Mouse (Mus musculus): ENCODE results near the gene Nell1. TPM values are rescaled to one million over a fixed set of nuclear protein-coding genes. Genes with fewer than 3 reads are reported as not detected.

The Nell1 gene
- polyA plus RNA-seq, 1 experiment from 2014 or later: 4.1 TPM

DNA sequence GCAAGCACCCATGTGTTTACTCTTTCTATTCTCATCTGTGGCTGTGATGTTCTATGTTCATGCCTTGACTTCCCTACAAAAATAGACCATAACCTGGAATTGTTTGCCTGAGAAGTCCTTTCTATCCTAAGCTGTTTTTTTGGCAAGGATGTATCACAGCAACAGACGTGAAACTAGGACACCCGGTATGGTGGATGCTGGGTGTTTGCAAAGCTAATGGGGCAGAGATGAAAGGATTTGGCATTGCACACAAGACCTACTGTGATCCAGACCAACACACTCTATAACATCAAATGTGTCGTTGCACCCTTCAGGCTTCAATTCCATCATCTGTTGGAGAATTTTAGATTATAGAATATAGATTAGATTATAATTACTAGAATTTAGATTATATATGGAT, 495.9 kb downstream of the Nell1 start:
- 86% methylated on average over 3 of the region's 3 CpGs for WGBS
- H3K36me3 ChIP-seq: no peaks in the 10 kb centered on the region
- ATAC-seq (ENCODE audit: insufficient number of reproducible peaks, insufficient read depth, low FRiP score, low TSS enrichment, low read depth): no peak

DNA sequence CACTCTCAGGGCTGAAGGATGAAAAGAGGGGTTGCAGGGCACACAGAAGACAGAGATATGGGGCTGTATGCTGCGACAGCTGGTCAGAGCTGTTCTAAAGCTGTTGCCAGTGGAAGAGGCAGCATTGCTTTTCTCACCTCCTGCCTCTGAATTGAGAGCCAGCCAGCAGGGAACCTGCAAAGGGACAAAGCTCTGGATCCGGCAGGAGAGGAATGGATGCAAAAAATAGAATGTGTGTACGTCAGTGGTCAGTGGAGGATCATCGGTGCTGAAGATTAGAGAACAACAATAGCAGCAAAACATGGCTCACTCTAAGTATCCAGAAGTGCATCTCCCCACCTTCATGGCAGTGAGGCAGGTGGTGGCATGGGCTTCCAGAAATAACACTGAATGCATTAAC, 507.3 kb downstream of the Nell1 start:
- H3K36me3 ChIP-seq: no peaks in the 10 kb centered on the region
- H3K4me1 ChIP-seq: no peaks in the 10 kb centered on the region
- no peaks in the 10 kb centered on the region for H3K27me3 ChIP-seq
- 79% methylated on average over 4 of the region's 4 CpGs for WGBS
- ATAC-seq (ENCODE audit: insufficient number of reproducible peaks, insufficient read depth, low FRiP score, low TSS enrichment, low read depth): no peak
- H3K4me2 ChIP-seq: no peak overlapping the region
- no peak overlapping the region for H3K27ac ChIP-seq
- H3K9me3 ChIP-seq: no peaks in the 10 kb centered on the region
- H3K4me3 ChIP-seq: no peak overlapping the region
- no peak overlapping the region for H3K9ac ChIP-seq

More for the DNA sequence above, 495.9 kb downstream of the Nell1 start:
- Histone ChIP-seq H3K27me3 (no peaks in the 10 kb centered on the region), H3K4me1 (no peaks in the 10 kb centered on the region), H3K4me3 (no peak overlapping the region), H3K9ac (no peak overlapping the region), H3K9me3 (no peaks in the 10 kb centered on the region), H3K27ac (no peak overlapping the region), H3K4me2 (no peak overlapping the region)

DNA sequence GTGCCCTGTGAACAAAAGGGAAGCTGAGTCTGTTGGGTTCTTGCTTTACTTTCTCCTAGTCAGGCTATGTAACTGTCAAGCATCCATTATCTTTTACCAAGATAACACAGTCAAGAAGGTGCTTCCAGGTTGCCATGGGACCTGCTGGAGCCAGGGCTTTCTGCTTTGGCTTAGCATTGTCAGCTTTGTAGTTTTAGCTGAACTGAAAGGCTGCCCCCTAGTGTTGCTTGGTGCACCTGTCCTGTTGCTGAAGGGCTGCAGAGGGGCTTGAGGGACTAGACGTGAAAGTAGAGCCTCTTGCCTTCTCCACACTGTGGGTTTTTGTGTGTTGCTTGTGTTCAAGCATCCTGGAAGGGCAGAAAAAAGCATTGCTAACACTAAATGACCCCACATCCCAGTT, 510.6 kb downstream of the Nell1 start:
- H3K9me3 ChIP-seq: no peaks in the 10 kb centered on the region
- H3K36me3 ChIP-seq: no peaks in the 10 kb centered on the region
- H3K9ac ChIP-seq: no peak overlapping the region
- no peak for ATAC-seq (ENCODE audit: insufficient number of reproducible peaks, insufficient read depth, low FRiP score, low TSS enrichment, low read depth)
- no peak overlapping the region for H3K4me3 ChIP-seq
- no peak overlapping the region for H3K4me2 ChIP-seq
- WGBS: 8% methylated on average over 1 of the region's 1 CpGs
- H3K27ac ChIP-seq: no peak overlapping the region
- no peaks in the 10 kb centered on the region for H3K27me3 ChIP-seq
- H3K4me1 ChIP-seq: no peaks in the 10 kb centered on the region

DNA sequence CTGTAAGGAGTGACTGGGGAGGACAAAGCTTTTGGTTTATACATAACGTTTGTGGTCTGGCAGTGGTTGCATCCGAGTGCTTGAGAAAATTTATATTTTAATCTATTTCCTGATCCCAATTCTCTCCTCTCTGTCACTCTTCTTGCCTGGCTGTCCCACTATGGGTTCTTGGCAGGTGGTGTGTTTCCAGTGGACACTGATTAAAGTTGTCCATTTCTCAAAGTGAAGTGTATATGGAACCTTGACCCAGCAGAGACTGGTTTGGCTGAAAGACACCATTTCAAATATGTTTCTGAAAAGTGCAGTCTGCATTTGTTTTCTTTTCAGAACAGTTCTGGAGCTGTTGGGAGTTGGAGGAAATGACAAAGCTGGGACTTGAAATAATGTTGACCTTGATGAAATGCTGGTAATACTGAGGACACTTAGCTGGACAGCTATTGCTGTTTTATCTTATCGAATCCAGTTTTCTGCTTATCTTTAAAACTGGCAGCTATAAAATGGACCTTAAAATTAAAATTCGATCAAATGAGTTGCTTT, 512.3 kb downstream of the Nell1 start:
- Histone ChIP-seq H3K27ac (no peak overlapping the region), H3K4me2 (no peak overlapping the region), H3K9me3 (no peaks in the 10 kb centered on the region), H3K9ac (no peak overlapping the region), H3K27me3 (no peaks in the 10 kb centered on the region), H3K4me3 (no peak overlapping the region), H3K4me1 (no peaks in the 10 kb centered on the region), H3K36me3 (no peaks in the 10 kb centered on the region)
- ATAC-seq (ENCODE audit: insufficient number of reproducible peaks, insufficient read depth, low FRiP score, low TSS enrichment, low read depth): no peak
- WGBS: 88% methylated on average over 4 of the region's 4 CpGs

DNA sequence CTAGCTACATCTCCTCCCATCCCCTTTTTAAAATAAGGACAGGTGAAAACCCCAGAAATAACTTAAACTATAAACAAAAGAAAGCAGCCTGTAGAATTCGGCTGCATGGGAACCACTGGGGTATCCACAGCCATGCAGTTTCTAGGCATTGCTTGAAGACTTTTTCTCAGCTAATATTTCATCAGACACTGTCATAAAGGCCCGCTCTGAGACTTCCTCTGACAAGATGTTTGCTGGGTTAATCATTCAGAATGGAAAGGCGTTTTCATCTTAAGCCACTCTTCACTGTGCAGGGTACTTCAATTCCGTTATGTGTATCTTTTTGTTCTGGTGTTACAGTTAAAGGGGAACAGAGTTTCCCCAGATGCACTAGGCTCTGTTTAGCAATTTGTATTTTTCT, 526.9 kb downstream of the Nell1 start:
- Histone ChIP-seq H3K36me3 (no peaks in the 10 kb centered on the region), H3K27ac (no peak overlapping the region), H3K9me3 (no peaks in the 10 kb centered on the region), H3K4me3 (no peak overlapping the region), H3K4me1 (no peaks in the 10 kb centered on the region), H3K4me2 (no peak overlapping the region), H3K9ac (no peak overlapping the region), H3K27me3 (no peaks in the 10 kb centered on the region)
- 79% methylated on average over 4 of the region's 4 CpGs for WGBS
- no peak for ATAC-seq (ENCODE audit: insufficient number of reproducible peaks, insufficient read depth, low FRiP score, low TSS enrichment, low read depth)

DNA sequence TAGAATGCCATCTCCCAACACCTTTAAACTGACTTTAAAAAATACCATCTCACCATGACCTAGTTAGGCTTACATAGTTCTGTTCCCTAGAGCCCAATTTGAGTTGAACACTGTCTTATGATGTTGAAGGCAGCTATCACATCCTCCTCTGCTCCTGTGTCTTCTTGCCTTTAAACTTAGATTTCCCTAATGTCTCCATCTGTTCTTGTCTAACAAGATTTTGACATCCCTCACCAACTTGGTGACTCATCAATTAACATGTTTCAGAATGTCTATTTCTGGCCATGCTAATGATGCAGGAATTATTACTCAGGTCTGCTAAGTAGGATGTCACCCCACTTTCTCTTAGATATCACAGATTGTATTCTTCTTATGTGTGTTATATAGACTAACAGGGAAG, 532.4 kb downstream of the Nell1 start:
- Histone ChIP-seq H3K4me3 (no peak overlapping the region), H3K36me3 (no peaks in the 10 kb centered on the region), H3K27me3 (no peaks in the 10 kb centered on the region), H3K4me1 (no peaks in the 10 kb centered on the region), H3K9ac (no peak overlapping the region), H3K4me2 (no peak overlapping the region), H3K27ac (no peak overlapping the region), H3K9me3 (no peaks in the 10 kb centered on the region)
- no peak for ATAC-seq (ENCODE audit: insufficient number of reproducible peaks, insufficient read depth, low FRiP score, low TSS enrichment, low read depth)

DNA sequence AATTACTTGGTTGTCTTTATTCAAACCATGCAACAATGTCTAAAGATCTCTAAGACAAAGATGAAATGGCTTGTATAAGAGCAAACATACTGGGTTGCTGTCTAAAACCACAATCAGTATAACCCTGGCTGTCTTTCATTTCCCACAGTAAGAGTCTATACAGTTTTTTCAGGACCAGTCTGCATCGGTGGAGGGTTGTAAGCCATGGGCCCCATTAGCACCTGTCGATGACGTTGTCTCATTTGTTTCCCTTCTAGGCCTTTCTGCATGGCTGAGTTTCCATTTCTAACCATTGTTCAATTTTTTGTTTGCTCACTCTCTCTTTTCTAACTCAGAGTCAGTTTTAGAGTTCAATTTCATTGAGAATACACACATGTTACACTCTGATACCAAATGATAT, 540.2 kb downstream of the Nell1 start:
- Histone ChIP-seq H3K27ac (no peak overlapping the region), H3K4me2 (no peak overlapping the region), H3K9ac (no peak overlapping the region), H3K9me3 (no peaks in the 10 kb centered on the region), H3K27me3 (no peaks in the 10 kb centered on the region), H3K36me3 (no peaks in the 10 kb centered on the region), H3K4me3 (no peak overlapping the region), H3K4me1 (no peaks in the 10 kb centered on the region)
- WGBS: 89% methylated on average over 3 of the region's 3 CpGs
- ATAC-seq (ENCODE audit: insufficient number of reproducible peaks, insufficient read depth, low FRiP score, low TSS enrichment, low read depth): no peak

DNA sequence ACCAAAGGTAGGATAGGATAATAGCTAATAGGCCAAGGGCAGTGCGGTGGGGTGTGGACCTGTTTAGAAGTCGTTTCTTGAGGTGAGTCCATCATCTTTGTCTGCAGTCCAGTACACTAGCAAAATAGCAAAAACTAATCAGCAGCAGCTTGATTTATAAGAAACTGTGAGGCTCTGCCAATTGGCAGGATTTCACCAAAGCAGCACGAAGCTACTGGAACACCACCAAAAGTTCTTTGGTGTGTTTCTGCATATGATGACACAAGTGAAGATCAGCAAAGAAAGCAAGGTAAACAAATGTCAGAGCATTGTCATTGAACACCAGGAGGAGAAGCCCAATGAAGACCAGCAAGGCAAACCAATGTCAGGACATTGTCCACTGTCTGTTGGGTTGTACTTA, 542.0 kb downstream of the Nell1 start:
- no peak overlapping the region for H3K9ac ChIP-seq
- H3K4me2 ChIP-seq: no peak overlapping the region
- H3K4me1 ChIP-seq: no peaks in the 10 kb centered on the region
- no peak for ATAC-seq (ENCODE audit: insufficient number of reproducible peaks, insufficient read depth, low FRiP score, low TSS enrichment, low read depth)
- H3K27ac ChIP-seq: no peak overlapping the region
- no peak overlapping the region for H3K4me3 ChIP-seq
- H3K9me3 ChIP-seq: no peaks in the 10 kb centered on the region
- no peaks in the 10 kb centered on the region for H3K36me3 ChIP-seq
- H3K27me3 ChIP-seq: no peaks in the 10 kb centered on the region
- 89% methylated on average over 3 of the region's 3 CpGs for WGBS

DNA sequence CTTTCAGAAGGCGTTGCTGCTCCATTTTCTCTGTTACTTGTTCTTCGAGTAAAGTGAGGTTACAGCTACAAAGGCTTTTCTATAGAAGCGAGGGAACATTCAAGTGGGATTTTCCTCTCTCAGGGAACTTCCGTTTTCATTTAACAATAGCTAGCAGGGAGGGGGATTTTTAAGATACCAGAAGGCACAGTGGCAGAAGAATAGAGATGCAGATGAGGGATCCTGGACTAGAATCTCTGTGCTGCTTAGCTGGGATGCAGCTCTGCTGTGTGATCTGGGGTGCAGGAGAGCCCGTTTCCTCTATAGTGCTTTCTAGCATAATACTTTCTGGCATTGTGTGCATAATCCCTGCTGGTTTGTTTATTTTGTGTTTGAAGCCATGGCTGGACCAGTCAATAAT, 568.7 kb downstream of the Nell1 start:
- Histone ChIP-seq H3K9me3 (no peaks in the 10 kb centered on the region), H3K4me3 (no peak overlapping the region), H3K4me1 (no peaks in the 10 kb centered on the region), H3K27me3 (no peaks in the 10 kb centered on the region), H3K27ac (no peak overlapping the region), H3K9ac (no peak overlapping the region), H3K4me2 (no peak overlapping the region), H3K36me3 (no peaks in the 10 kb centered on the region)
- WGBS: 57% methylated on average over 5 of the region's 5 CpGs
- ATAC-seq (ENCODE audit: insufficient number of reproducible peaks, insufficient read depth, low FRiP score, low TSS enrichment, low read depth): no peak

DNA sequence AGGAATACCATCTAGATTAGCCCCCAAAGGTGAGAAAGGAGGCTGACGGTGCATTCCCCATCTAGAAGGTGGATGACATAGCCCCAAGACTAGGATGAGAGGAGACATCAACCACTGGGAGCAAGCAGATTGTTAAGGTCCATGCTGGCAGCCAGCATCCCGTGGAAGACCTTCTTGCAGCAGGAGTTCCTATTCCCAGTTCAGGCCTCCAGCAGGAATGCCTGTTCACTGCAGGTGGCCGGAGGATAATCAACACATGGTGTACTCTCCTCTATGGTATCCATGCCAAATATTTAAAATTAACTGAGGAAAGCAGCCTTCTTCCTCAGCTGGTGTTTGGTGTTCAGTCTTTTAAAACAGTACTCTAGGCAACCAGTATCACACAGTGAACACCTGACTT, 574.9 kb downstream of the Nell1 start:
- H3K4me1 ChIP-seq: no peaks in the 10 kb centered on the region
- no peaks in the 10 kb centered on the region for H3K36me3 ChIP-seq
- 70% methylated on average over 3 of the region's 3 CpGs for WGBS
- no peak for ATAC-seq (ENCODE audit: insufficient number of reproducible peaks, insufficient read depth, low FRiP score, low TSS enrichment, low read depth)
- H3K4me2 ChIP-seq: no peak overlapping the region
- no peaks in the 10 kb centered on the region for H3K27me3 ChIP-seq
- H3K9ac ChIP-seq: no peak overlapping the region
- no peak overlapping the region for H3K4me3 ChIP-seq
- H3K27ac ChIP-seq: no peak overlapping the region
- H3K9me3 ChIP-seq: no peaks in the 10 kb centered on the region

DNA sequence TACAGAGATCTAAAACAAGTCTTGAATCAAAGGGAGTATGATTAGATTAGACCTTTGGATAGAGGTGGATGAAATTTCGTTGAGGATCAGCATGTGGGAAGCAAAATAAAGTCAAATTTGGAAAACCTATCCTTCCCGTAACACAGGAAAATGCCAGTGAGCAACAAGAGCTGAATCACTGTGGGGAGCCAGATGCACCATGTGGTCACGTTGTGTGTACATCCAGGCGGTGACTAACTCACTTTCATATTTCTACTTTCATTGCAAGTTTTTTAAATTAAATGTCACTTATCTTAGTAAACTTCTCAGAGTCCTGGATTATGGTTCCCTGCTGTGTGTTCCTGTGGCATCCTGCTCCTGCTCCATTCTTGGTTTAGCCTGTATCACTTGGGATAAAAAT, 576.8 kb downstream of the Nell1 start:
- 67% methylated on average over 4 of the region's 4 CpGs for WGBS
- no peak overlapping the region for H3K9ac ChIP-seq
- no peak overlapping the region for H3K4me3 ChIP-seq
- ATAC-seq (ENCODE audit: insufficient number of reproducible peaks, insufficient read depth, low FRiP score, low TSS enrichment, low read depth): no peak
- no peaks in the 10 kb centered on the region for H3K27me3 ChIP-seq
- no peak overlapping the region for H3K27ac ChIP-seq
- H3K36me3 ChIP-seq: no peaks in the 10 kb centered on the region
- H3K4me1 ChIP-seq: no peaks in the 10 kb centered on the region
- no peak overlapping the region for H3K4me2 ChIP-seq
- no peaks in the 10 kb centered on the region for H3K9me3 ChIP-seq

DNA sequence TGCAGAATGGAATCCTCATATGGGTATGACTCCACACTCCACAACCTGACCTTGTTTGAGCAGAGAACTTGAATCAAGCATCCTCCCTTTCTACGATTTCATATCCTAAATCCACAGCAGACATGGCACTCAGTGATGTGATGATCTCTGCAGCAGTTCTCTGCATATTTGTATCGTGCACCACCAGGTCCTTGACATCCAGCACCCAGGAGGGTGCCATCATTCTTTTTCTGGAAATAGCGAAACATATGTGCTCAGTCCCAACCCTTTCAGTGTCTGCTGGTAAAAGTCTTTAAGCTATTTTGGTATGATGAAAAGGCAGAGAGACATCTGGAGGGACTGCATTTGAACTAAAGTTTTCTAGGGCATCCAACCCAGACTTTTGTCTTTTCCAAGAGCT, 588.0 kb downstream of the Nell1 start:
- no peak overlapping the region for H3K4me2 ChIP-seq
- no peak overlapping the region for H3K9ac ChIP-seq
- H3K4me3 ChIP-seq: no peak overlapping the region
- 79% methylated on average over 3 of the region's 3 CpGs for WGBS
- H3K4me1 ChIP-seq: no peaks in the 10 kb centered on the region
- H3K9me3 ChIP-seq: no peaks in the 10 kb centered on the region
- H3K27ac ChIP-seq: no peak overlapping the region
- no peaks in the 10 kb centered on the region for H3K36me3 ChIP-seq
- no peak for ATAC-seq (ENCODE audit: insufficient number of reproducible peaks, insufficient read depth, low FRiP score, low TSS enrichment, low read depth)
- H3K27me3 ChIP-seq: no peaks in the 10 kb centered on the region

DNA sequence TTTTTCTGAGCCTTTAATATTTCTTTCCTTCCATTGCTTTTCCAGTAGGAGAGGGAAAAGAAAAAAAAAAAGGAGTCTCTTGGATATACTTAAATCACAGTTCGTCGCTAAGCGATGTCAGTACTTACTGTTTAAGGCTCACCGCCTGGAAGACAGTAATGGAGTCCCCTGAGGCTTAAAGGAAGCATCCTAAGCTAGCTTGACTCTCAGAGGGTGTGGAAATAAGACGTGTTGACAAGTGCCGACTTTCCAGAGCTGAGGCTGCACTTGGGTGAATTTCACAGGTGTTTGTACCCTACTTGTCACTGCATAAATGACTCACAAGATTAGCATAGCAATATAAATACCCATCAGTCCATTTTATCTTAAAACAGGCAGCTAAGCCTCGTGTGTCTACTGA, 599.2 kb downstream of the Nell1 start:
- 66% methylated on average over 7 of the region's 7 CpGs for WGBS
- no peaks in the 10 kb centered on the region for H3K36me3 ChIP-seq

More for the DNA sequence above, 599.2 kb downstream of the Nell1 start:
- H3K4me1 ChIP-seq: no peaks in the 10 kb centered on the region
- H3K27ac ChIP-seq: no peak overlapping the region
- no peak for ATAC-seq (ENCODE audit: insufficient number of reproducible peaks, insufficient read depth, low FRiP score, low TSS enrichment, low read depth)
- no peaks in the 10 kb centered on the region for H3K27me3 ChIP-seq
- no peak overlapping the region for H3K4me3 ChIP-seq
- H3K9me3 ChIP-seq: no peaks in the 10 kb centered on the region
- H3K9ac ChIP-seq: no peak overlapping the region
- no peak overlapping the region for H3K4me2 ChIP-seq
